Mouse (Mus musculus) 3134 (cell line): ENCODE measurements at regions not wholly inside any gene's neighbourhood (a gene's known extent, or its start where the extent isn't known, plus 50 kb on each side); places are given as distances from the start of the nearest gene placed in this dataset.

ENCODE experiments used
- DNase-seq: peaks from one replicate; pipeline ENCODE4 v3.0.0-alpha.2; 2011; ENCODE audit warnings: low spot score; ENCODE audit not compliant: insufficient read length; ENCODE audit errors: extremely low read depth

GRCm38 (mm10) chr4:53915326-53915725 is 89.5 kb downstream of the Tmem38b start:
- no peak for DNase-seq

GRCm38 (mm10) chr4:53919188-53919587 is 93.3 kb downstream of the Tmem38b start:
- DNase-seq, result no peak

GRCm38 (mm10) chr4:53920587-53920986 is 94.7 kb downstream of the Tmem38b start:
- DNase-seq, result no peak

GRCm38 (mm10) chr4:53931068-53931467 is 105.2 kb downstream of the Tmem38b start:
- no peak for DNase-seq

GRCm38 (mm10) chr4:53931499-53931898 is 105.7 kb downstream of the Tmem38b start:
- peak; percentile 35 for DNase-seq

- no peak for DNase-seq
Measured at GRCm38 (mm10) chr4:53935306-53935705, 109.5 kb downstream of the Tmem38b start.

GRCm38 (mm10) chr4:53948736-53949135 is 122.9 kb downstream of the Tmem38b start:
- no peak for DNase-seq

GRCm38 (mm10) chr4:53949164-53949563 is 123.3 kb downstream of the Tmem38b start:
- no peak for DNase-seq

- DNase-seq, result no peak
Measured at GRCm38 (mm10) chr4:53950496-53950895, 124.7 kb downstream of the Tmem38b start.

- DNase-seq, result no peak
Measured at GRCm38 (mm10) chr4:53951003-53951733, 125.3 kb downstream of the Tmem38b start.

GRCm38 (mm10) chr4:53951734-53952109 is 125.9 kb downstream of the Tmem38b start:
- no peak for DNase-seq

- DNase-seq, result no peak
Measured at GRCm38 (mm10) chr4:53952288-53952687, 126.4 kb downstream of the Tmem38b start.

- DNase-seq, result no peak
Measured at GRCm38 (mm10) chr4:53962458-53962857, 136.6 kb downstream of the Tmem38b start.

GRCm38 (mm10) chr4:53970461-53970860 is 144.6 kb downstream of the Tmem38b start:
- DNase-seq, result no peak

GRCm38 (mm10) chr4:53970960-53971359 is 145.1 kb downstream of the Tmem38b start:
- no peak for DNase-seq

GRCm38 (mm10) chr4:53976036-53976638 is 150.3 kb downstream of the Tmem38b start:
- no peak for DNase-seq

- DNase-seq, result no peak
Measured at GRCm38 (mm10) chr4:53986519-53987301, 160.9 kb downstream of the Tmem38b start.

- DNase-seq, result no peak
Measured at GRCm38 (mm10) chr4:53987536-53987935, 161.7 kb downstream of the Tmem38b start.

GRCm38 (mm10) chr4:54021069-54021829 is 195.4 kb downstream of the Tmem38b start:
- no peak for DNase-seq

- DNase-seq, result no peak
Measured at GRCm38 (mm10) chr4:54021861-54022385, 196.1 kb downstream of the Tmem38b start.

- DNase-seq, result no peak
Measured at GRCm38 (mm10) chr4:54026919-54027318, 201.1 kb downstream of the Tmem38b start.
